Mouse (Mus musculus) adrenal gland, adult (tissue): ENCODE results near the gene Gal3st1.
"Not testable (repeated sequence)": the region's sequence is repeated elsewhere in the genome, so short reads cannot be mapped to it uniquely, and the experiment has no call there.

Experiments used
- DNase-seq, 2 experiments: peaks; one replicate each; pipeline ENCODE4 v3.0.0; 2022 to 2023; ENCODE audit warnings: low spot score in 1 of 2; ENCODE audit not compliant: inconsistent age in 2 of 2

Gene Gal3st1

DNA sequence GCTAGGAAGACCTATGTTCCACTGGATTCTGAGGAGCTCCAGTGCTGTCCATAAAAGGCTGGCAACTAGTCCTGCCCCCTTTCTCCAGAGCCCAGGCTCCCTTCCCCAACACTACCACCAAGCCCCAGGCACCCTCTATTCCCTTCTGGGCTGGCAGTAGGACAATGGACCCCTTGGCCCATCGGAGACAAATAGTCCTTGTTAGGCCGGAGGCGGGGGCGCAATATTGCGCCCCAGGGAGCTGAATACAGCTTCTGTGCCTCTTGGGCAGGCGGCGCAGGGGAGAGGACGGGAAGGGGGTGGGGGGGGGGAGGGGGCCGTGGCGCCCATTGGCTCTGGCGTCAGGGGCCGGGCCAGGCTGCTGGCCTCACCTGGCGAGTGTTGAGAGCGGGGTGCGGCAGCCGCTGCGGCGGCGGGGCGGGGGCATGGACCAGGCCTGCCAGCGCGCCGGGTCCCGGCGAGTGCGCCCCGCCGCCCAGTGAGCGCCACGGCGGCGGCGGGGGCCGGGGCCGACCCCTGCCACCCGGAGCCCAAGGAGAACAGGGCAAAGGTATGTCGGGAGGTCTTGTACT, at the start of gene Gal3st1:
Gal3st1 (plus strand) TSS at position 346 of the 572 bp plus-strand sequence.
- no peak for DNase-seq

DNA sequence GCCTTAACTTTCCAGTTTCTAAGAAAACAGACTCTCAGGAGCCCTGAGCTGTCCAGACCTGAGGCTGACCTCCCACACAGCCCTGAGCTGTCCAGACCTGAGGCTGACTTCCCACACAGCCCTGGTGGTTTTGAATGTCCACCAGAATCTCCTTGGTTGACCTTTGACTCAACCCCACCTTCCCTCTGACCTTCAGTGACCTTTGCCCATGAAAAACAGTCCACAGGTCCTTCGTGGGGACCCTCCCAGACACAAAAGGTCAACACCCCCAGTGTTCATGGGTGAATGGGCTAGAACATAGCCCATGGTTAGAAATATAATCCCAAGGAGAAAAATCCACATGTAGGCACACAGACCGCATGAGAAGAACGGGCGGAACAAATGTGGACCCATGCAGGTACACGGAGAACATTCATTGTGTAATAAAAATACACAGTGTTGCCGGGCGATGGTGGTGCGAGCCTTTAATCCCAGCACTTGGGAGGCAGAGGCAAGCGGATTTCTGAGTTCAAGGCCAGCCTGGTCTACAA, 49.6 kb upstream of the Gal3st1 start:
- peak in 1 of 2 experiments; percentile 18 for DNase-seq

DNA sequence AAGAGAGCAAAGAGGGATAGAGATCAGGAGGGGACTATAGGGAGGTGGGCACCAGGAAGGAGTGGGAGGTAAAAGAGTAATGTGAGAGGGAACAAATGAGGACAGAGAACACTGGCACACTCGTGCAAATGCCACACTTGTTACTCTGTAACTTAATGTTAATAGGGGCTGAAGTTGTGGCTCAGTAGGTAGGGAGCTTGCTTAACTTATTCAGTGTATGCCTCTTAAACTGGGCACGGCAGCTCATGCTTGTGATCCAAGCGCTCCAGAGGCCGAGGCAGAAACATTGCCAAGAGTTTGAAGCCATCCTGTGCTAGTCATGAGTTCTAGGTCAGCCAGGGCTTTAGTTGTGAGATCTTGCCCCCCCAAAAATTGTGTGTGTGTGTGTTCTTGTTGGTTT, 48.3 kb upstream of the Gal3st1 start:
- no peak for DNase-seq

DNA sequence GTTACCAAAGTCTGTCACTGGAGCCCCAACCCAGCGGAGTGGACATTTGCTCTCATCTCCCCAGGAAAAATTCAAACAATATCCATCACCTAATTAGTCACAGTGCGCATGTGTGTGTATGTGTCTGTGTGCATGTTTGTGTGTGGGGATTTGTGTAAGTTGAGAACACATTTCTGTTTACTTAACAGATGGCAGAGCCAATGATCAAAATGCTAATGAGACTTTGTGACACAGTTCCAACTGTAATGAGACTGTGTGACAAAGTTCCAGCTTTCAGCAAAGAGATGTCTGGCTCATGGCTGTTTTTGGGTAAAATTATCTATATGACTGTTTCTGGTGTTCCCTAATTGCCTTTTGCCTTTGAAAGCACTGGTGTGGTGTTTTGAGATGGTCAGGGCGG, 47.1 kb upstream of the Gal3st1 start:
- no peak for DNase-seq

DNA sequence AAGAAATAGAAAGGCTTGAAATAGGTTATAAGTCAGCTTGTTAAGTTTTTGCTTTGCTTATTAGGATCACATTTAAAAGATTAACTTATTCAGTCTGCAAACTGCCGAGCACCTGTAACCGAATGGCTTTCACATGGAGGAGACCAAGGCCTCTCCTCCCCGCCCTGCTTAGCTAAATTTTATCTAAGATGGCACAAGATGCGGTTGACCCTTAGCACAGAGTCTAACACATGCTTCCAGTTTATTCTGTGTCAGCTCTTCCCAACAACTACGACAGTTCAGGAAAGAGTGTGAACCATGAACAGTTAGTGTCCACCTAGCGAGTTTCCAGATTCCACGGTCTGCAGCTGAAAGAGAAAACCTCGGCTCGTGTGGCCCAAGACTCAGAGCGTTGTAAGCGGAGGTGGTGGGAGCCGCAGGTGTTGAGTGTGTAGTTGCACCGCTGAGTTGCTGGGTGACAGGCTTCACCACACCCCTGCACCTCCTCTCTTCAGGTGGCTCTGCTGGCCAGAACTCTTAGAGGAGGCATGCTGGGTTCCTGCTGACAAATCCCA, 46.0 kb upstream of the Gal3st1 start:
- no peak for DNase-seq

- DNase-seq = no peak
Measured at GRCm38 (mm10) chr11:3941371-3941770, 42.1 kb upstream of the Gal3st1 start.

GRCm38 (mm10) chr11:3946386-3946785, 37.0 kb upstream of the Gal3st1 start:
- no peak for DNase-seq

- DNase-seq = not testable (repeated sequence)
Measured at GRCm38 (mm10) chr11:3954876-3955275, 28.6 kb upstream of the Gal3st1 start.

DNA sequence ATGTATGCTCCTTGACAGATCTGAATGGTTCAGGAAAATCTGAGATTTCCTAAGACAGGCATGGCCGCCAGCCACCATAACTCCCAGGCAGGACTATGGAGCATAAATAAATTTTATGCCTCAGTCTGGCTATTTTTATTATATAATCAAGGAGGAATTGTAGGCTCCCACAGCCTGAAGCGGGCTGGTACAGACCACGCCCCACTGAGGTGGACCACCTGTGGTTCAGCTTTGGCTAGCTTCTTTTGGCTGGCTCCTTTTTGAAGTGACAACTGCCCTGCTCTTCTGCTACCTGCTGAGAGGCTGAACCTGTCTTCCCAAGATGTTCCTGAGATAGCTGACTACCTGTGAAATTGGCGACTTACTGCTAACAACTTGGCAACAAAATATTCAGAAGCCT, 28.1 kb upstream of the Gal3st1 start:
- DNase-seq = not testable (repeated sequence)

DNA sequence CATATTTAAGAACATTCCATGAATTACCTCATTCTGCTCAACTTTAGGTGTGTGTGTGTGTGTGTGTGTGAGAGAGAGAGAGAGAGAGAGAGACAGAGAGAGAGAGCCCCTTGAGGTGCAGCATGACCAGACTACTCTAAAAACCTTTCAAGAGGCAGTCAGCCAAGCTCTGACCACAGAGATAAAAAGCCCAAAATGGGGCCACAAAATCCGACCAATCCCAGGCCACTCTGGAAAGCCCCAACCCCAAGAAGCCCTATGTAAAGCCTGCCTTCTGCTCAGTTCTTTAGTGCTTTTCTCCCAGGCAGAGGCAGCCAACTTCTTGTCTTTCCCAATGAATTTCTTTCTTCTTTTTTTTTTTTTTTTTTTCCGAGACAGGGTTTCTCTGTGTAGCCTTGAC, 22.5 kb upstream of the Gal3st1 start:
- no peak for DNase-seq

GRCm38 (mm10) chr11:3961761-3962160, 21.7 kb upstream of the Gal3st1 start:
- DNase-seq = no peak

DNA sequence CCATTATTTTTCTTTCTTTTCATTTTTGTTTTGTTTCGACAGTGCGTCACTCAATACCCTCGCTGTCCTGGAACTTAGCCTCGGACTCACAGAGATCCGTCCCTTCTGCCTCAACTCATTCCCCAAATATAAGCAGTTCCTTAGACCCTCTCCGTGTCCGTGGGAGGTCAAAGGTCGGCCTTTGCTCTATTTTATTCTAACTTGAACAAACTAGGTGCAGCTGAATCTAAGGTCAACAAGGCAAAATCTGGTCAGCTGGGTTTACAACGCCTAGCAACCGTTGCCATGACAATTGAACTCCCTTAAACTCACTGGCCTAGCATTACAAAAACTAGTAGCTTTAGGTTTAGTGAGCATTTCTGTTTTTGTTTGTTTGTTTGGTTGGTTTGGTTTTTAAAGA, 20.3 kb upstream of the Gal3st1 start:
- no peak for DNase-seq

DNA sequence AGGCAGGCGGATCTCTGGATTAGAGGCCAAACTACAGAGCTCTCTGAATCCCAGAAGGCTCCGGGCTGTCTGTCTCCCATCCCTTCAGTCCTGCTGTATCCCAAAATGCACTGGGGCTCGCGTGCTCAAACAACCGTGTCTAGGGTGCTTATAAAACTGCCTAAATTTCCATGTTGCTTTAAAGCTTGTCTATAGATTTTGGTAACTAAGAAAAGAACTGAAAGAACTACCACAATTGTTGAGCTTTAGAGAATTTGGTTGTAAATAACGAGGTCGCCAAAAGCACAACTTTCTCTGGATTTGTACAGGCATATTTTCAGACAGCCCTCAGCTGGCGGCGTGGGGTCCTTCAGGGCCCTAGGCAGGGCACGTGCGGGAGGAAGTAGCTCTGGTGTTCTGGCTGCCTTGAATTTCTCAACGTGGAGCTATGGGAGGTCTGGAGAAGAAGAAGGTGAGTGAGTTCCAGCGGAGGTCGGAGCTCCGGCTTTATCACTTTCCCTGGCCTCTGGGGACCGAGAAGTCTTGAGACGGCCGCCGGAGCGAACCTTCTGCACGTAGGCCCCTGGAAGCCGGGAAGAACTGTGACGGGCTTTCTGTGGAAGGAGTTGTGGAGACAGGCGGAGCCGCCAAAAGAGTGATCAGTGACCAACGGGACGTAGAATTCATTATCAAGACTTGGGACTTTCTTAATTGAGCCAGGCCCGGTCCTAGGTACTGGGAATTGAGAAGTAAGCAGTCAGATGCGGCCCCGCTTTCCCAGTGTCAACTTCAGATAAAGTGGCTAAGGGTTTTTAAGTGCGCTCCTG, 19.6 kb upstream of the Gal3st1 start, which contains the start of gene Pes1:
Pes1 (plus strand) TSS at position 366 of the 806 bp plus-strand sequence.
- peak; percentile 86 to 97 for DNase-seq

DNA sequence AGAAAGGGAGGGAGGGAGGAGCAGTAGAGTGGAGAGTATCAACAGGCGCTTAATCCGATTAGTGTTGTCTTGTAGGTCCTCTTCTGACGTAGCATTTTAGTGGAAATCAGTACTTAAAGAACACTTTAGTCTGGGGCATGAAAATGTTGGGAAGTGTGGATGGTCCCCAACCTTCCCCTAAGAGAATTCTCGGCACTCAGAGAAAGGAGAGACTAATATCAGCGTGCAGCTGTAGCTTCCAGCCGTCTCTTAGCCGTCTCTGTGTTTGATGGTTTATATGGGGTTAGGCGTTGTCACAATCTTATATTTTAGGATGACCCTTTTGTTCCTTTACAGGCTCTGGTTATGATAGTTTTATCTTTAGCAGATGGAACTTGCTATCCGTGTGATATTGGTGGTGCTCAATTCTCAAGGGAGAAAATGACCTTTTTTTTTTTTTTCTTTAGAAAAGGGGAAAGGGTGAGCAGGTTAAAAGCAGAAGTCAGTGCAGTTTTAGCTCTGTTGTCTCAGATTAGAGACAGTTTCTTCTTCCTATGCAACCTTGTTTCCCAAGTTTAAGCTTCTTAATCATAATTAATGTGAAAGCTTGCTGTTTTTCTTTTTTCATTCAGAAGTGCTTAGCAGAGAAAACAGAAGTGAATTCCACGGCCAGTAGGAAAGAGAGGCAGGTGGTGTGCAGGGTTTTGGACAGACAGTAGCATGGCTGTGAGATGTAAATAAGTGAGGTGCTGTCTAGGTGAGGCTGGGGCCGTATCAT, 18.8 kb upstream of the Gal3st1 start:
- DNase-seq = no peak

GRCm38 (mm10) chr11:3969837-3970236, 13.6 kb upstream of the Gal3st1 start:
- no peak for DNase-seq

DNA sequence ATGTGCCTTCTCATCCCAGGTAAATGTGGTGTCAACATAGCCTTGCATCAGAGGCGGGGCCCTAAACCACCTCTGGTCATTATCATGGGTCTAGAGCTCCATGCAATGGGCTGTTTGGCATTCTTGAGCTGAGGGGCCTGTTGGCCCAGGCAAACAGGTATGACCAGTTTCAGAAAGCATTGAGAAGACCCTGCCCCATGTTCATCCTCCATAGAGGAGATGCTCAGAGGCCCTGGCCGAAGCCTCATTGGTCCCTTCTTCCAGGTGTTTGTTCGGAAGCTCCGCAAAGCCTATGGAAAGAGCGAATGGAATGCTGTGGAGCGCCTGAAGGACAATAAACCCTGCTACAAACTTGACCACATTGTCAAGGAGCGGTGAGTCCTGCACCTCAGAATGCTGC, 13.1 kb upstream of the Gal3st1 start:
- peak in 1 of 2 experiments; percentile 1 for DNase-seq

- no peak for DNase-seq
Measured at GRCm38 (mm10) chr11:3973081-3973480, 10.4 kb upstream of the Gal3st1 start.

GRCm38 (mm10) chr11:3974311-3974710, 9.1 kb upstream of the Gal3st1 start:
- DNase-seq = no peak

DNA sequence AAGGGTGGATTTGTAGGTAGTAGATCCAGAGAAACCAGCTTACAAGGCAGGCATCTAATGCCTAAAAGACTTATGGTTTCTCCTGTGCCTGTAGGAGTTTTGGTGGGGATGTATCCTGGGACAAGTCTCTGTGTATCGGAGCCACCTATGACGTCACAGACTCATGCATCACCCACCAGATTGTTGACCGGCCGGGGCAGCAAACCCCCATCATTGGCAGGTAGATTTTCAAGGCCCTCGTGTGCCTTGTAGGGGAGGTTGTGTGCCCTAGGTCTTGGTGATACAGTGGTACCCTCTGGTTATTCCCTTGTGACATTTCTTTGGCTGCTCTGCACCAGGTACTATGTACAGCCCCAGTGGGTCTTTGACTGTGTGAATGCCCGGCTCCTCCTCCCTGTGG, 6.8 kb upstream of the Gal3st1 start, which contains the start of gene 4930556J24Rik:
4930556J24Rik (minus strand) TSS at position 101 of the 400 bp plus-strand sequence.
- DNase-seq = no peak

DNA sequence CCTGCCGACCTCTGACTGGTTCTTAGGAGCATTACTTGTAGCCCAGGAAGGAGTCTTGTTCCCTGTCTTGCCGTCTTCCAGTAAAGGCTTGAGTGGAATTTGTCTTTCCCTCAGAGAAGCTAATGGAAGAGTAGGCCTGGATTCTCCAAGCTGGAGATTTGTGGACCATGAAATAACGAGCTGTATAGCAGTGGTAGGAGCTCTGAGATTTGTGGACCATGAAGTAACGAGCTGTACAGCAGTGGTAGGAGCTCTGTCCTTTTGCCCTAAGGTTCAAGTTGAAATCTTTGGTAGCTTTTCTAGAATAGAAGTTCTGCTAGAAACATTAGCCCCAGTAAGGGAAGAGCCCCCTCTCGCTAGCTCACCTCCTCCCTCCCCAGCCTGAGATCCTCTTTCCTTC, 5.0 kb upstream of the Gal3st1 start:
- no peak for DNase-seq

- no peak for DNase-seq
Measured at GRCm38 (mm10) chr11:3981536-3981935, 1.9 kb upstream of the Gal3st1 start.
